Mouse (Mus musculus): Measurements from ENCODE around the gene Tyro3.

Gene Tyro3

DNA sequence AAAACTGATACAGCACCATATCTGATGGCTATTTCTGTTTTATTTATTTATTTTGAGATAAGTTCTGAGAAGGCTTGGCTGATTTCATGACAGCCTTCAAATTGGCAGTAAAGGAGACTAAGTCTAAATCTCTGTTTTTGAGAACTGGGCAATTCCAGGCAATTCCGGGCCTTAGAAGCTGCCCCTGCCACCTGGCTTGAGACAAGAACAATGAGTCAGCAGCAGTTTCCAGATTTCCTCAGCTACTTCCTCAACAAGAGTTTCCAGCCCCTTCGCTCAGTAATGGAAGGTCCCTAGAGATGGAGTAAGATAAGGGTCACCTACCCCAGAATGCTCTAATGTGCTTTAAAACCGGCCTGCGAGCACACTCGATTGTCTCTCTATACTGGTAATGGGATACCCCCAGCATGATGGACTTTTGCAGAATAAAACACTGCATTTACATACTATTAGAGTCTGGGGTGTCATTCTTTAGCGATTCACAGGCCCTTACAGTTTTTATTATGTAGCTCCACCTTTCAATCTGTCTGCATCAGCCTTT, 57.8 kb downstream of the Tyro3 start:
- no peak for DNase-seq (ENCODE audit: low spot score)

DNA sequence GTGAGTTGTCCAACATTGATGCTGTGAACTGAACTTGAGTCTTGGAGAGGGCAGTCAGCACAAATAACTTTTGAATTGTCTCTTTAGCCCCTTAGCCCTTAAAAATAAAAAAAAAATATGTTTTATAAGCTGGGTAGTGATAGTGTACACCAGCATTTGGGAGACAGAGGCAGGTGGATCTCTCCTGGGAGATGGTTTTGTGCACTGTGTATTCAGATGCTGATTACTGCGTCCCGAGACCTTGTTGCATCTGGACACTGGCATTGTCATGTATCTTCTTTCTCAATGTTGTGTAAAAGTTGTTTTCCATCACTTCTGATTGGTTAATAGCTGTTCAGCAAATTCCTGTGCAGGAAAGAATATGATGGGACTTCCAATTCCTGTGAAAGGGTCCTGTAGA, 59.8 kb downstream of the Tyro3 start:
- DNase-seq (ENCODE audit: low spot score), result no peak

DNA sequence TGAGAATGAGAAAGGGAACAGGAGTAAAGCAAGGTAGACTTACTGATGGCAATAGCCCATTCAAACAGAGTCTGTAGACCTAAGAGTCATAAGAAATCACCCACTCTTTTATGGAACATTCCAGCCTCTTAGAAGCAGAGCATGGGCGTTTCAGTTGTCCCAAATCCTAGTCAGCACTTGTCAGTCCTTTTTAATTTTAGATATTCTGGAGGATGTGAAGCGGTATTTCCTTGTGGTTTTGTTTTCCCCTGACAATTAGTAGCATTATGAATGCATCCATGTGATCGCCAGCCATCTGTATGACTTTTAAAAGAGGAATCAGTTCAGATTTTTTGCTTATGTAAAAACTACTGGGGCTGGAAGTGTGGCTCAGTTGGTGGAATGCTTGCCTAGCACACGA, 67.0 kb downstream of the Tyro3 start:
- DNase-seq (ENCODE audit: low spot score), result no peak

All from ovary, postnatal 36 days (tissue).